Mouse (Mus musculus): Measurements from ENCODE around the gene Qrich1. TPM values are rescaled to one million over a fixed set of nuclear protein-coding genes. Genes with fewer than 3 reads are reported as not detected.

The Qrich1 gene
- 10 to 100 TPM; 47.3 to 57.4 TPM for total RNA-seq (2021)
- long read RNA-seq, experiment 1, partial matches to known transcripts = 5 of 32 reads
- long read RNA-seq, experiment 1, other reads (novel, unspliced or antisense) = 24 of 32 reads
- long read RNA-seq, experiment 2, partial matches to known transcripts = 1 of 32 reads
- long read RNA-seq, experiment 2, other reads (novel, unspliced or antisense) = 31 of 32 reads

DNA sequence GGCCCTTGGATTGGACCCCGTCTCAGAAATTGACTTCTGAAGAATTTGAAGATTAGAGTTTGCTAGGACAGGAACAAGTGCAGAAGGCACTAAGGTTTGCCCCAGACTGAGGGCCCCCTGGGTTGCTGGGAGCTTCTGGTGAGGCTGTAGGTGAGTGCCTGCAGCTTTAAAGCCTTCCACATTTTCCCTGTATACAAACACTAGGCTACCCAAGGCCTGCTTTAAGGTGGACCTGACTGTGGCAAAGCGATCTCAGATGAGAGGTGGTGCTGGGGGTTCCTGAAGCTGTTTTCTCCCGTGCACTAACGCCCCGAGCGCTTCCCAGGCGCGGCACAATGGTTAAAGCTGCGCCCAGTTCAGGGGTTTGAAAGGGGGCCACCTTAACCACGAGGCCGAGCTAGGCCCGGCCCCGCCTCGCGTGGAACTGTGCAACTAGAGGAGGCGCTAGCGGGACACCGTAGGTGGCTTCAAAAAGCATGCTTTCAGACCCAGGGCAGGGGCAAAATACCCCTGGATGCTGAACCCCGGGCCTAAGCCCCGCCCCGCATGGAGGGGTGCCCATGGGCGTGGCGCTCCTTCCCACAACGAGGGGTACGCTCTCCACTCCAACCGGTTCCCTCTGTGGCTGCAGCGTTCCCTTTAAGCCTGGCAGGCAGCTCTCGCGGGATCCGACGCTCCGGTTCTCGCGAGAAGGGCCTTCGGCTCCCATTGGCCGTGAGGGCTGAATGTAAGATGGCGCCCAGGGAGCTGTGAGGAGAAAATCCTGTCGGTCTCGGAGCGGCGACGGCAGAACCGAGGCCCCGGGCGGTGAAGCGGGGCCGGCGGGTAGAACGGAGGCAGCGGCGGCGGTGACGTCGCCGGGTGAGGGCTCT lies at the start of gene Qrich1:
TSS of gene Qrich1 (plus strand) at position 427 of the 872 bp plus-strand sequence.
- DNase-seq (ENCODE audit: low spot score) = peak; percentile 96

DNA sequence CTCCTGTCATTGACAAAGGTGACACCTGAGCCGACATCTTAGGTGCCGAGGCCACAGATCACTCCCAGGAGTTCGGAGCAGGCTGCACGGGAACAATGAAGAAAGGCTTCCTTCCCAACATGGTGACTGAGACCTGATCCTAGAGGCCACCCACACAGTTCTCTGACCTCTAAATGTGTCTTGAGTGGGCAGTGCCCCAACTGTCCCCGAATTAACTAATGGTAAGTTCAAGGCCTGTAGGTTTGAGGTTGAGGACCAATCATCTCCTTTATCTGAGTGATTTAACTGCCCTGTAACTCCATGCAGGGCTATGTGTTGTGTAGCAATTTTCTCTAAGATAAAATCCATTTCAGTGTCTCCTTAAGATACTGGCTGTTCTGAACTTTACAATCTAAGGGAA lies 47.2 kb upstream of the Qrich1 start:
- no peak for DNase-seq (ENCODE audit: low spot score)

DNA sequence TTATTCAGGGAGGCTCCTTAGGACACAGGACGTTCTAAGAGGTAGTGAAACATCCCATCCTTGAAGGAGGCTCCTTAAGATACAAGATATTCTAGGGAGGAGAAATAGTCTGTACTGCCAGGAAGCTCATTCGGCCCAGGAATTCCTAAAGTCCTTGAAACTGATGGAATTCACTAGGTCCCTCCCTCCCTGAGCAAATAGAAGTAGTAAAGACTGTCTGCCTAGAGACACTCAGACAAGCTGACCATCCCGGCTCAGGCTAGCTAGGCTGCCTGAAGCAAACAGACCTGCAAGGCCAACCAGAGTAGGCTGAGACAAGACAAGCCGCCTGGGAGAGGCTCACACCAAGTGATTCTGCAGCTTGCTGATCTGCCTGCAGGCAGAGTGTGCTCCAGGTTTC lies 46.8 kb upstream of the Qrich1 start:
- no peak for DNase-seq (ENCODE audit: low spot score)

DNA sequence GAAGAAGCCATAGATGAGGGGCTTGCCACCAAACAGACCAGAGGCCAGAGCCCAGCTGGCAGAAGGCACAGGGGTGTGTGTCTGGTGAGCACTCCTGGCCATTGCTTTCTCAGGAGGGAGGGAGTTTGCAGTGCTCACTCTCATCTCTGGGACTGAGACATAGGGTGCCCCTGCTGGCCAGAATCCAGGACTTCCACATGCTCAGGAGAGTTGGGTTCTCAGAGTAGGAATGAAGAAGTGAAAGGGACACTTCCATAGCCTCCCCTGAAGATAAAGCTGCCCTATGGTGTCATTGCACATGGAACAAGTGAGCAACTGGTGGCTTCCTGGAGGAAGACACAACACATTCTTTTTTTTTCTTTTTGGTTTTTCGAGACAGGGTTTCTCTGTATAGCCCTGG lies 42.1 kb upstream of the Qrich1 start:
- no peak for DNase-seq (ENCODE audit: low spot score)

DNA sequence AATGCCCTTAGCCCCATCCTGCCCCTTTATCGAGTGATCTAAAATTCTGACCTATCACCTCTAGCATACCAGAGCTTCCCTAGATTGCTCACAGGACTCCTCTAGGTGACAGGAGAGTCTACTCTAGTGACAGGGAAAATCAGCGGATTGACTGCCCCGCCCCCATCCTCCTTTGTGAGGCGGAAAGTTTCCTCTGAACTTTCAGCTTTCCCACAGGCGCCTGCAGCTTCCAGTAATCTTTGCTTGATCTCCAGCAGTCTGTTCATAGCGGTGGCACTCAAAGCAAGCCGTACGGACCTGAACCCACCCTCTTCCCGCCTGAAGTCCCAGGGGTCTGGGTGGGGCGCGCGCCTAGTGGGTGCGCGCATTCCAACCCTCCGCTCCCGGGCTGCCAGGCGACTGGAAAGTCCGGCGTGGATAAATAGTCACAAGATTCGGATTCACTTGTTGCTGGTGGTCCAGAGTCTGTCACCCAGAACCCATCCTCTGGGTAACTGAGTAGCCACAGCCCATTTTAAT lies 37.9 kb upstream of the Qrich1 start:
- DNase-seq (ENCODE audit: low spot score) = peak; percentile 90

DNA sequence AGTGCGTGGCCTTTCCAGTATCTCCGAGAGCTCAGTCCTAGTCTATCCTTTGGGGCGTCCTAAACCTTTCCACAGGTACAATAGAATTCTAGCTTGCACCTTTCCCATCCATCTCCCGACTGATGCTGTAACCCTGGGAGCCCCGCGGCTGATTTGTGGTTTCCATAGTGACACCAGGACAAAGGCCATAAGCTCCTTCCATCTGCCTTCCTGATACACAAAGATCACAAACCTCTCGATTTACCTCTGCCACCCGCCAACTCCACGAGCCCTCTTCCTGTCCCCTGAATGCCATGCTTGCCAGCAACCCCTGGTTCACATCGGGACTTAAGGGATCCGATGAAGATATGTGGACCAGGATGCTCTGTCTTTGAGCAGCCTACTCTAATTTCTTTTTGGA lies 37.4 kb upstream of the Qrich1 start:
- no peak for DNase-seq (ENCODE audit: low spot score)

DNA sequence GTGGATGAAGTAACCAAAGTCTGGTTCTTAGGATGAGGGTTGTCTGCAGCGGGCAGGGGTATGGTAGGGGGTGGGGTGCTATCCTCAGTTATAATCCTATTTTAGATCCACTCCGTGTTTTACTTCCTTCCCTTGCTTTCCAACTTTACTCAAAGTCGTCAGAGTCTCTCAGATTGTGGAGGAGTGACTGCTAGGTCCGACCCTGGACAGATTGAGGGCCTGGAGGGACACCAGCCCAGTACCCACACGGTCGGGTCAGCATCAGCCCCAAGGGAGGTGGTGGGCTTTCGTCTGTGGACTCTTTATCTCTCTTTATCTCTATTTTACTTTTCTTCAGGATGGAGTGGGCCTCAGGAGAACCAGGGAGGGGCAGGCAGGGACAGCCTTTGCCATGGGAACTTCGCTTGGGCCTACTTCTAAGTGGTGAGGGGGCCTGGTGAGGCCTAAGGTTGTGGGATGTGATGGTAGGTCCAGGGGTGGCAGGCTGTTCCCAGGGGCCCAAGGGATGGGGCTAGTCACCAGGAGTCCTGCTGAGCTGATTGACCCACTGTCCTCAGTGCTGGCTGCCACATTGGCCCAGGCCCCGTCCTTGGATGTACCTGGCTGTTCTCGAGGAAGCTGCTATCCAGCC lies 36.8 kb upstream of the Qrich1 start, which contains the start of gene Lamb2:
TSS of gene Lamb2 (plus strand) at position 16 of the 631 bp plus-strand sequence.
- DNase-seq (ENCODE audit: low spot score) = peak; percentile 77

DNA sequence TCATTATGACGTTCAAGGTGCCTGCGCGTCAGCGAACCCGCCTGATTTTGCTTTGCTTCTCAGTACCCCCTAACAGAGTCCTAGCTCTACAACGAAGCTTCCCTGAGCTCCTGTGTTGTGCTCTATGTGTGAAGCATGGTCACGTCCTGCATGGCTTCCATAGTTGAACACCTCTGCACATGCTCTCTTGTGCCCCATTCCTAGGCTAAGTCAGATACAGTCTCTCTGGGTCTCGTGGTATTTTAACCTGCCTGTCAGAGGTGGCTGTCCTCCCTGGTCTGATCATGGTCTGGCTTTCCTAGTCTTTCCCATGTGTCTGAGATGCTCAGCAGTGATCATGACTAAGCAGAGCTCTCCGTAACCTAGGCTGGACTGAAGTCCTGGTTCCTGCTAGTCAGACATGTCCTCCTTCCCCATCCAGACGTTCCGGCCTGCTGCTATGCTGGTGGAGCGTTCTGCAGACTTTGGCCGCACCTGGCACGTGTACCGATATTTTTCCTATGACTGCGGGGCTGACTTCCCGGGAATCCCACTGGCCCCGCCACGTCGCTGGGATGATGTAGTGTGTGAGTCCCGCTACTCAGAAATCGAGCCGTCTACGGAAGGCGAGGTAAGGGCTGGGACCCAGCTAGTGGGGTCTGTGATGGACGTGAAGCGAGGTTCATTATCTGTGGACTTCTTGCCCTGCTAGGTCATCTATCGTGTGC lies 35.6 kb upstream of the Qrich1 start:
- no peak for DNase-seq (ENCODE audit: low spot score)

DNA sequence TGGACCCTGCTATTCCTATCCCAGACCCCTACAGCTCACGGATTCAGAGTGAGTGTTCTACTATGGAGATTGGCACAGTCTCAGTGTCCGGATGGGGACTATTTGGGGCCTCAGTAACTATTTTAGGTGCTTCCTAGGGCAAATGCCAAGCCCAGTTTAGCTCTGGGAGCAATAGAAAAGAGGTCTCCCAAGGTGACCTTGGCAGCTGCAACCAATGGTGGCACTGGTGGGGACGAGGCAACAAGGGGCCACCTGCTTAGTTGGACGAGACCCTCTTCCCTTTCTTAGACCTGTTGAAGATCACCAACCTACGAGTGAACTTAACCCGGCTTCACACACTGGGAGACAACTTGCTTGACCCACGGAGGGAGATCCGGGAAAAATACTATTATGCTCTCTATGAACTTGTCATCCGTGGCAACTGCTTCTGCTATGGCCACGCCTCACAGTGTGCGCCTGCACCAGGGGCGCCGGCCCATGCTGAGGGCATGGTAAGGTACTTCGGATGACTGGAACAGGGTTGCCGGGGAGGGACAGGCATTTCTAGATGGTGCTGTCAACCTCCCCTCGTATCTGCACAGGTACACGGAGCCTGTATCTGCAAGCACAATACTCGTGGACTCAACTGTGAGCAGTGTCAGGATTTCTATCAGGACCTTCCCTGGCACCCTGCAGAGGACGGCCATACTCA lies 34.9 kb upstream of the Qrich1 start:
- DNase-seq (ENCODE audit: low spot score) = peak; percentile 39

DNA sequence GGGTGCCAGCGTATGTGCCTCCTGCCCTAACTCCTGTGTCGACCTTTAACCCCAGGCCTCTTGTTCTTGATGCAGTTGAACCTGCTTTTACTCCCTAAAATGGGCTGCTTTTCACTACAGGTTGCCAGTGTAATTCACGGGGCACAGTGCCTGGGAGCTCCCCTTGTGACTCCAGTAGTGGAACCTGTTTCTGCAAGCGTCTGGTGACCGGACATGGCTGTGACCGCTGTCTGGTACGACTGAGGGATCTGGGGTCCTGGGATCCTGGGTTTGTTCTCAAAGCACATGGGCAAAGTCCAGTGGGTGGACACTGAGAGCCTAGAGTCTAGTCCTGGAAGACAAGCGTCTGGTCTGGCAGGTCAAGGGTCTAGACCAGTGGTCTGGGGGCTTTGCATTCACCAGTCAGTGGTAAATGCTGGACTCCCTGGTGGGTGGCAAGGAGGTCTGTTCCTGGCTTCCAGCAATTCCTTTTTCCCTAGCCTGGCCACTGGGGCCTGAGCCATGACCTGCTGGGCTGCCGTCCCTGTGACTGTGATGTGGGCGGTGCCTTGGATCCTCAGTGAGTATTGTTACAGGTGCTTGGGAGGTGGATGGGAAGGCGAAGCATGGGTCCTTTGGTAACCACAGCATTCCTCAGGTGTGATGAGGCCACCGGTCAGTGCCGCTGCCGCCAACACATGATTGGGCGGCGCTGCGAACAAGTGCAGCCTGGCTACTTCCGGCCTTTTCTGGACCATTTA lies 33.4 kb upstream of the Qrich1 start:
- no peak for DNase-seq (ENCODE audit: low spot score)

DNA sequence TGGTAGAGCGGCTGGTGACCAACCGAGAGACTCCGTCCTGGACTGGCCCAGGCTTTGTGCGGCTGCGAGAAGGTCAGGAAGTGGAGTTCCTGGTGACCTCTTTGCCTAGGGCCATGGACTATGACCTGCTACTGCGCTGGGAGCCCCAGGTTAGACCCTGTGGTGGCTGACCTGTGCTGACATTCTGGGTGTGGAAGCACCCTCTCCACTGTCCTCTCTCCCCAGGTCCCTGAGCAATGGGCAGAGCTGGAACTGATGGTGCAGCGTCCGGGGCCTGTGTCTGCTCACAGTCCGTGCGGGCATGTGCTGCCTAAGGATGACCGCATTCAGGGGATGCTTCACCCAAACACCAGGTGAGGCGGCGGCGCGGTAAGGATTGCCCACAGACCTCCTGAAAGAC lies 32.6 kb upstream of the Qrich1 start:
- no peak for DNase-seq (ENCODE audit: low spot score)

DNA sequence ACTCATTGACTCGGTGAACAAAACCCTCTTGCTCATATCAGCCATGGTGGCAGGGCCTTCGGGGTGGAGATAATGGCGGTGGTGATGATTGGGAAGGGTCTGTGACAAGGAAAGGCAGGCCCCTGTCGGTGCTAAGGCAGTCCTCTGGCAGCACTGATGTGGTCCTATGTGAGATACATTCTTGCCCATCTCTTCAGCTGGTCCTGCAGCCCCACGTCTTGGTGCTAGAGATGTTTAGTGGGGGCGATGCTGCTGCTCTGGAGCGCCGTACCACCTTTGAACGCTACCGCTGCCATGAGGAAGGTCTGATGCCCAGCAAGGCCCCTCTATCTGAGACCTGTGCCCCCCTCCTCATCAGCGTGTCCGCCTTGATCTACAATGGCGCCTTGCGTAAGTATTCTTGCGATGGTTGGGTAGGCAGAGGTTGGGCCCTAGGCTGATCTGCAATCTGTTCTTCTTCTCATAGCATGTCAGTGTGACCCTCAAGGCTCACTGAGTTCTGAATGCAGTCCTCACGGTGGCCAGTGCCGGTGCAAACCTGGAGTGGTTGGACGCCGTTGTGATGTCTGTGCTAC lies 31.2 kb upstream of the Qrich1 start:
- no peak for DNase-seq (ENCODE audit: low spot score)

DNA sequence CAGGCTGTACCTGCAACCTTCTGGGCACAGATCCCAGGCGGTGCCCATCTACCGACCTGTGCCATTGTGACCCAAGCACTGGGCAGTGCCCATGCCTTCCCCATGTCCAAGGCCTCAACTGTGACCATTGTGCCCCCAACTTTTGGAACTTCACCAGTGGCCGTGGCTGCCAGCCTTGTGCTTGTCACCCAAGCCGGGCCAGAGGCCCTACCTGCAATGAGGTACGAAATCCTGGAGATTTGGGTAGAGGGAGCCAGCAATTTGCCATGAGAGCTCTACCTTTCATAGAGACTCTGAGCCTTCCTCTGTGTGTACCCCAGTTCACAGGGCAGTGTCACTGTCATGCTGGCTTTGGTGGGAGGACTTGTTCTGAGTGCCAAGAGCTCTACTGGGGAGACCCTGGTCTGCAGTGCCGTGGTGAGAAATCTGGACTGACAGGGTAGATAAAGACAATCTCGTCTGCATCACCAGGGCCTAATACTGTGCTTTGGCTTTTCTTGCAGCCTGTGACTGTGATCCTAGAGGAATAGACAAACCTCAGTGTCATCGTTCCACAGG lies 29.6 kb upstream of the Qrich1 start:
- no peak for DNase-seq (ENCODE audit: low spot score)

DNA sequence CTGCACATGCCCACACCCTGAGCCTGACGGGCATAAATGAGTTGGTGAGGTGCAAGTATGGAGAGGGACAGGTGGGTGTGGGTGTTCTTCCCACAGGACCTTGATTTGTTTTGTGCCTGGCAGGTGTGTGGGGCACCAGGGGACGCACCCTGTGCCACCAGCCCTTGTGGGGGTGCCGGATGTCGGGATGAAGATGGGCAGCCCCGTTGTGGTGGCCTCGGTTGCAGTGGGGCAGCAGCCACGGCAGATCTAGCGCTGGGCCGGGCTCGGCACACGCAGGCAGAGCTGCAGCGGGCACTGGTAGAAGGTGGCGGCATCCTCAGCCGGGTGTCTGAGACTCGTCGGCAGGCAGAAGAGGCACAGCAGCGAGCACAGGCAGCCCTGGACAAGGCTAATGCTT lies 28.2 kb upstream of the Qrich1 start:
- DNase-seq (ENCODE audit: low spot score) = no peak

DNA sequence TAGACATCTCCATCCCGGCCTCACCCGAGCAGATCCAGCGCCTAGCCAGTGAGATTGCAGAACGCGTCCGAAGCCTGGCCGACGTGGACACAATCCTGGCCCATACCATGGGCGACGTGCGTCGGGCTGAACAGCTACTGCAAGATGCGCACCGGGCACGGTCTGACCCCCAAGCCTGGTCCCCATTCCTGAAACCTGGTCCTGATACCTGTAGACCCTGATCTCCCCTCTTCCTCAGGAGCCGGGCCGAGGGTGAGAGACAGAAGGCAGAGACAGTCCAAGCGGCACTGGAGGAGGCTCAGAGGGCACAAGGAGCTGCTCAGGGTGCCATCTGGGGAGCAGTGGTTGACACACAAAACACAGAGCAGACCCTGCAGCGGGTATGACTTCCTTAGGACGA lies 27.4 kb upstream of the Qrich1 start:
- no peak for DNase-seq (ENCODE audit: low spot score)

DNA sequence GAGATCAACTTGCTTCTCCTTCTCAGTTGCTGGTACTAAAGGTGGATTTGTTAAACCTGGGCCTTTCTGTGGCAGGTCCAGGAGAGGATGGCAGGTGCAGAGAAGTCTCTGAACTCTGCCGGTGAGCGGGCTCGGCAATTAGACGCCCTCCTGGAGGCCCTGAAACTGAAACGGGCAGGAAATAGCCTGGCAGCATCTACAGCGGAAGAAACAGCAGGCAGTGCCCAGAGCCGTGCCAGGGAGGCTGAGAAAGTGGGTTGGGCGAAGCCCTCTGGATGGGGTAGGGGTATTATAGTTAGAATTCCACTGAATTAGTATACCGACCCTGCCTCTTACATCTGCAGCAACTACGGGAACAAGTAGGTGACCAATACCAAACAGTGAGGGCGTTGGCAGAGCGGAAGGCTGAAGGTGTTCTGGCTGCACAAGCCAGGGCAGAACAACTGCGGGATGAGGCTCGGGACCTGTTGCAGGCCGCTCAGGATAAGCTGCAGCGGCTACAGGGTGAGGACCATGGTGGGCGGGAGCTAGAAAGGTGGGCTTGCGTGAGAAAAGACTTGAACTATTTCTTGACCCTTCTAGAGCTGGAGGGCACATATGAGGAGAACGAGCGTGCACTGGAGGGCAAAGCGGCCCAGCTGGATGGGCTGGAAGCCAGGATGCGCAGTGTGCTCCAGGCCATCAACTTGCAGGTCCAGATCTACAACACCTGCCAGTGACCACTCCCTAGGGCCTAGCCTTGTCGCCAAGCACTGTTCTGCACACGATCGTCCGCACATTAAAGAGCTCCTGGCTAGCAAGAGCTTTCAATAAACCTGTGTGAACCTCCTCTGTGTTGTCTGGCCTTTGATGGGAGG lies 26.7 kb upstream of the Qrich1 start:
- no peak for DNase-seq (ENCODE audit: low spot score)

DNA sequence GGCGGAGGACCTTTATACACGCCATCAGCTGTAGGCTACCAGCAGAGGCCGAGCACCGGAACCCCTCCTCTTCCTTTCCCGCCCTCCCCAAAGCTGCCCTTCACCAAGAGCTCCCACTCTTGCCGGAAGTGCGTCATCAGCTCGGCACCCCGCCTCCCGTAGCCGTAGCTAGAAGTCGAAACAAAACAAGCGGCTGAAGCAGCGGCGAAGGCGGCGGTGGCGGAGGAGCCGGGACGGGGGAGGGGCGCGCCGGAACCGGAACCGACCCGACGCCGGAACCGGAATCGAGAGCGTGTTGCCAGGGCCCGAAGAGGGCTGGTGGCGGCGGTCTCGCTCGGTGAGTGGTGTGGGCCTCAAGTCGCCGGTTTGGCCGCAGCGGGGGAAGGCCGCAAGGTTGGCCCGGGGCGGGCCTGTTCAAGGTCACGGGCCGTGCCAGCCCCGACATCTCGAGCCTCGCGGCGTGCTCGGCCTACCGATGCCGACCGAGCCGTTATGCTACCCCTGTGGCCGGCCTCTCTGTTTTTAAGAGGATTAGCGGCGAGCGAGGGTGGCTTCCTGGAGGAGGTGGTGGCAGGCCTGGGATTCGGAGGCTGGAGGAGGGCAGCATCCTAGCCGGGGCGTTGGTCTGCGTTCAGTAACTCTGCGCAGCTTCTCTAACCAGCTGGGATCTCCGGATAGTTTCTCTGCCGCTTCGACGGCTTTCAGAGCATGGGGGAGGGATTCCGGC lies 25.9 kb upstream of the Qrich1 start, which contains the start of gene Usp19:
TSS of gene Usp19 (plus strand) at position 44 of the 727 bp plus-strand sequence.
- DNase-seq (ENCODE audit: low spot score) = peak; percentile 96

DNA sequence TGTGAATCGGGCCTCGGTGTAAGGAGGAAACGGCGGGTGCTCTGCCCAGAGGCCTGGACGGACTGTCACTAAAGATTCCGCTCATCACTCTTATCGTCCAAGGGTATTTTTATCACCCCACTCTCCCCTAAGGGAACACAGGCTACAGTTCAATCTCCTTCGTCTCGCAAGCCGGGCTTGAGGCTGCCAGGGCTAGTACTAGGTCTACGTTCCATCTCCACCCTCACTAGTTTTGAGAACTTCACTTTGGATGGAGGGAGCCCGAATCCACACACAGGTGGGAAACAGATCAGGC lies 25.4 kb upstream of the Qrich1 start:
- no peak for DNase-seq (ENCODE audit: low spot score)
